Mouse (Mus musculus): ENCODE measurements around the gene Fbxw28.
"Not testable (repeated sequence)": the region's sequence is repeated elsewhere in the genome, so short reads cannot be mapped to it uniquely, and the experiment has no call there.

Gene Fbxw28

GRCm38 (mm10) chr9:109339559-109339958 is at the start of gene Fbxw28:
Fbxw28 (minus strand) TSS chr9:109339659.
- DNase-seq, result not testable (repeated sequence)

GRCm38 (mm10) chr9:109287576-109287975 is 51.9 kb downstream of the Fbxw28 start, which contains the start of gene Fbxw14:
Fbxw14 (minus strand) TSS chr9:109287676.
- DNase-seq, result not testable (repeated sequence)

All from lung, adult 18-20 months (tissue).